Comparison of ENCODE assay signal across 22 mouse cellular contexts in the genomic region with DNA sequence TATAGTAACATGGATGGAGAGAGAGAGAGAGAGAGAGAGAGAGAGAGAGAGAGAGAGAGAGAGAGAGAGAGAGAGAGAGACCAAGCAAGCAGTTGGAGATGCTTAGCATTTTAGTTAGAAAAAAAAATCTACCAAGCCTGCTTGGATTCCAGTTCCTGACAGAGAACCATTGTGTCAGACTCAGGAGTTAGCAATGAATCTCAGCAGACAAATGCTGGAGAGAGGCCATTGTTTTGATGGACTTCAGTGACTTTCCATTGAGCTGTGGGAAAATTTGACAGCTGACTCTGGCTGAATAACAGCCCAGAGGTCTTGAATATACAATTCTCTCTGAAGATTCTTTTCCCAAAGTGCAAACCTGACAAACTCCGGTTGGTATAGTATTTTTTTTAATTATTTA. TPM values are rescaled to one million over a fixed set of nuclear protein-coding genes. Genes with fewer than 3 reads are reported as not detected.
DNase-seq lines count a peak whose midpoint lies in the region; ATAC-seq and TF ChIP-seq lines count a peak whose summit lies in the region.
"Had no signal": no experiment of that assay in that cellular context is flagged by ENCODE, and none has a peak within 500 bp of the region (broad histone marks: within the 10 kb centered on the region; RNA-seq: fewer than 3 reads in every experiment).

No protein-coding gene starts in this region.

- H3K4me2 ChIP-seq in lung, embryonic 14.5 days, result no peak overlapping the region
- H3K4me2 ChIP-seq: forebrain, embryonic 12.5 days; hindbrain, embryonic 12.5 days; midbrain, embryonic 12.5 days; neural tube, embryonic 12.5 days had no signal

- no peak for ATAC-seq in lung, embryonic 14.5 days (ENCODE audit: insufficient read depth)
- ATAC-seq: intestine, postnatal 0 days had no signal

- no peak overlapping the region for H3K4me3 ChIP-seq in lung, embryonic 14.5 days (ENCODE audit: low read depth, low read length)
- H3K4me3 ChIP-seq: forebrain, embryonic 12.5 days; hindbrain, embryonic 12.5 days; layer of hippocampus, adult 2 months; midbrain, embryonic 12.5 days; neural tube, embryonic 12.5 days had no signal

- no peaks in the 10 kb centered on the region for H3K27me3 ChIP-seq in lung, embryonic 14.5 days (ENCODE audit: insufficient read depth, low read length)
- H3K27me3 ChIP-seq: forebrain, embryonic 12.5 days; hindbrain, embryonic 12.5 days; midbrain, embryonic 12.5 days; neural tube, embryonic 12.5 days had no signal

- no peaks in the 10 kb centered on the region for H3K36me3 ChIP-seq in lung, embryonic 14.5 days (ENCODE audit: insufficient read depth)
- H3K36me3 ChIP-seq: forebrain, embryonic 12.5 days; hindbrain, embryonic 12.5 days; midbrain, embryonic 12.5 days; neural tube, embryonic 12.5 days had no signal

- peak; percentile 36 to 57 for DNase-seq in heart, adult 9 months (ENCODE audit: low spot score in 2 of 2)
- DNase-seq in heart, postnatal 36 days, result no peak
- peak; percentile 62 for DNase-seq in lung, embryonic 14.5 days
- no peak for DNase-seq in lung, postnatal 14 days
- DNase-seq in 3T3-L1 (ENCODE audit: low read depth, low spot score) (peak; percentile 31), MN1 (ENCODE audit: low spot score) (peak; percentile 36)
- DNase-seq in ovary, postnatal 14 days (ENCODE audit: low spot score), result no peak
- no peak for DNase-seq in neural tube, embryonic 10.5 days (ENCODE audit: extremely low spot score, low spot score)
- DNase-seq: adrenal gland, postnatal 36 days; cerebellum, adult 11 months; cerebellum, adult 9-11 months; kidney, postnatal 10 days; retina, postnatal 1 day; right cerebral cortex, postnatal 25 days; spleen, adult 18-20 months; thymus, postnatal 14 days had no signal

- H3K4me1 ChIP-seq in lung, embryonic 14.5 days (ENCODE audit: insufficient read depth), result no peaks in the 10 kb centered on the region
- H3K4me1 ChIP-seq: forebrain, embryonic 12.5 days; hindbrain, embryonic 12.5 days; midbrain, embryonic 12.5 days; neural tube, embryonic 12.5 days had no signal

- TF ChIP-seq CTCF in lung, embryonic 14.5 days (IDR thresholded peaks at IDR 0.05; ENCODE audit: low read depth), result no peak

- H3K9ac ChIP-seq in lung, embryonic 14.5 days, result no peak overlapping the region
- H3K9ac ChIP-seq: forebrain, embryonic 12.5 days; hindbrain, embryonic 12.5 days; midbrain, embryonic 12.5 days; neural tube, embryonic 12.5 days had no signal

- intact Hi-C loops in heart, postnatal 36 days (cut with DNase I), result no loop called here

- 65% methylated on average over 1 of the region's 1 CpGs for WGBS in lung, embryonic 14.5 days

- no peak overlapping the region for H3K27ac ChIP-seq in lung, embryonic 14.5 days (ENCODE audit: low read depth)
- H3K27ac ChIP-seq: forebrain, embryonic 12.5 days; hindbrain, embryonic 12.5 days; layer of hippocampus, adult 2 months; midbrain, embryonic 12.5 days; neural tube, embryonic 12.5 days had no signal

- H3K9me3 ChIP-seq in lung, embryonic 14.5 days (ENCODE audit: low read depth, low read length), result no peaks in the 10 kb centered on the region; the same call in 1 of the 2 replicates
- H3K9me3 ChIP-seq: forebrain, embryonic 12.5 days; hindbrain, embryonic 12.5 days; midbrain, embryonic 12.5 days; neural tube, embryonic 12.5 days had no signal

RNA-seq across cellular contexts. Expression of a gene that starts 56.9 kb away (rescaled TPM):
- total RNA-seq in heart, postnatal 36 days (2021), result 1 to 10 TPM in 1 of 2 experiments, under 1 TPM in 1; 0.65 to 1.3 TPM
- polyA plus RNA-seq in lung, embryonic 14.5 days (2014; fragmentation: Nextera tagmentation; extraction: Ambion mirVana), result 0.17 and 0.76 TPM in 2 replicates
- polyA plus RNA-seq: forebrain, embryonic 12.5 days; hindbrain, embryonic 12.5 days had no signal

RNA-seq across cellular contexts. Expression of a gene that starts 59.5 kb away (rescaled TPM):
- total RNA-seq in heart, postnatal 36 days (2021), result 10 to 100 TPM; 65.7 to 69.5 TPM
- polyA plus RNA-seq in lung, embryonic 14.5 days (2014; fragmentation: Nextera tagmentation; extraction: Ambion mirVana), result 188 and 202 TPM in 2 replicates

RNA-seq across cellular contexts. Expression of a gene that starts 59.9 kb away (rescaled TPM):
- 10 to 100 TPM; 41.8 to 44.2 TPM for total RNA-seq in heart, postnatal 36 days (2021)
- 30.8 and 32.6 TPM in 2 replicates for polyA plus RNA-seq in lung, embryonic 14.5 days (2014; fragmentation: Nextera tagmentation; extraction: Ambion mirVana)

Comparison
In these comparisons a context has a peak if more than half of its experiments do, and no peak if none do; other contexts are left out.
1. DNase-seq: peak in heart, adult 9 months (2 of 2), lung, embryonic 14.5 days (single experiment), 3T3-L1 (single experiment) and MN1 (single experiment); none in heart, postnatal 36 days (0 of 2), lung, postnatal 14 days (single experiment), ovary, postnatal 14 days (single experiment) and neural tube, embryonic 10.5 days (single experiment).